Mouse (Mus musculus): ENCODE measurements at regions not wholly inside any gene's neighbourhood (a gene's known extent, or its start where the extent isn't known, plus 50 kb on each side); places are given as distances from the start of the nearest gene placed in this dataset.

- H3K27me3 ChIP-seq (ENCODE audit: insufficient read depth, low read length): no peaks in the 10 kb centered on the region
- H3K27ac ChIP-seq: no peak overlapping the region
- no peak; the same call in 1 of the 2 replicates for ATAC-seq (replicated peaks; ENCODE audit: low FRiP score, low read depth)
- H3K9ac ChIP-seq (ENCODE audit: low read depth, low read length): no peak overlapping the region
- H3K4me3 ChIP-seq (replicated peaks; ENCODE audit: low read depth, low read length): no peak overlapping the region
- peak; percentile 45 for DNase-seq (ENCODE audit: low spot score)
- no peaks in the 10 kb centered on the region for H3K4me1 ChIP-seq (replicated peaks; ENCODE audit: insufficient read depth, low read length)
- 18% methylated on average over 4 of the region's 4 CpGs for WGBS
- TF ChIP-seq CTCF (IDR thresholded peaks at IDR 0.05; ENCODE audit: low read depth): no peak
- no peak overlapping the region for H3K4me2 ChIP-seq (ENCODE audit: low read length)
- H3K36me3 ChIP-seq (ENCODE audit: insufficient read depth, low read length): no peaks in the 10 kb centered on the region
- H3K9me3 ChIP-seq (replicated peaks; ENCODE audit: low read length): no peaks in the 10 kb centered on the region
These were observed 124.6 kb downstream of the Ugt8a start for GRCm38 (mm10) chr3:125813798-125814197.

GRCm38 (mm10) chr3:125812829-125813228 lies 125.6 kb downstream of the Ugt8a start:
- no peak overlapping the region for H3K4me2 ChIP-seq (ENCODE audit: low read length)
- no peaks in the 10 kb centered on the region for H3K4me1 ChIP-seq (replicated peaks; ENCODE audit: insufficient read depth, low read length)
- ATAC-seq (replicated peaks; ENCODE audit: low FRiP score, low read depth): no peak
- no peaks in the 10 kb centered on the region for H3K9me3 ChIP-seq (replicated peaks; ENCODE audit: low read length)
- DNase-seq (ENCODE audit: low spot score): no peak
- WGBS: 67% methylated on average over 4 of the region's 4 CpGs
- no peak overlapping the region for H3K9ac ChIP-seq (ENCODE audit: low read depth, low read length)
- no peak overlapping the region for H3K27ac ChIP-seq
- no peak for TF ChIP-seq CTCF (IDR thresholded peaks at IDR 0.05; ENCODE audit: low read depth)
- no peaks in the 10 kb centered on the region for H3K36me3 ChIP-seq (ENCODE audit: insufficient read depth, low read length)
- H3K27me3 ChIP-seq (ENCODE audit: insufficient read depth, low read length): no peaks in the 10 kb centered on the region
- H3K4me3 ChIP-seq (replicated peaks; ENCODE audit: low read depth, low read length): no peak overlapping the region

- no peak for TF ChIP-seq CTCF (IDR thresholded peaks at IDR 0.05; ENCODE audit: low read depth)
These were observed 143.8 kb downstream of the Ugt8a start for GRCm38 (mm10) chr3:125794606-125795005.

DNA sequence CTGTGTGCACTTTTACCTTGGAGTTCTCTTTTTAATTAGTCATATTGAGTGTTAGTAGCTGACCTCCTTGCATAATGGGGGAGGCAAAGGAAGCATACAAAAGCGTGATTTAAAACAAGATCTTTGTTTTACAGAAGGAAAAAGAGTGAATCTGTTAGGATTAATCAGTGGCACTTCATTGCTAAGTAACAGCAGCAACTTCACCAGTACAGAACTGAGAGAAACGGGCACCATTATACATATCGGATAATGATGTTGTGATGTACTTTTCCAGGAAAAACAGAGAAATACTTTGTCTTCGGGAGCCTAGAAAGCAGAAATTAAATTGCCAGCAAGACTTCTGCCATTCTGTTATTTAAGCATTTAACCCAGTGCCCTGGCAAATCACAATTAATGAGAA lies 157.1 kb downstream of the Ugt8a start:
- Histone ChIP-seq H3K9me3 (replicated peaks; ENCODE audit: low read length) (no peaks in the 10 kb centered on the region), H3K36me3 (ENCODE audit: insufficient read depth, low read length) (no peaks in the 10 kb centered on the region), H3K4me3 (replicated peaks; ENCODE audit: low read depth, low read length) (no peak overlapping the region), H3K27me3 (ENCODE audit: insufficient read depth, low read length) (no peaks in the 10 kb centered on the region), H3K27ac (no peak overlapping the region), H3K4me2 (ENCODE audit: low read length) (no peak overlapping the region), H3K4me1 (replicated peaks; ENCODE audit: insufficient read depth, low read length) (no peaks in the 10 kb centered on the region), H3K9ac (ENCODE audit: low read depth, low read length) (no peak overlapping the region)
- 65% methylated on average over 4 of the region's 4 CpGs for WGBS
- no peak for ATAC-seq (replicated peaks; ENCODE audit: low FRiP score, low read depth)
- TF ChIP-seq CTCF (IDR thresholded peaks at IDR 0.05; ENCODE audit: low read depth): no peak
- DNase-seq (ENCODE audit: low spot score): no peak

More at GRCm38 (mm10) chr3:125794606-125795005, 143.8 kb downstream of the Ugt8a start:
- Histone ChIP-seq H3K36me3 (ENCODE audit: insufficient read depth, low read length) (no peaks in the 10 kb centered on the region), H3K27ac (no peak overlapping the region), H3K4me3 (replicated peaks; ENCODE audit: low read depth, low read length) (no peak overlapping the region), H3K9ac (ENCODE audit: low read depth, low read length) (no peak overlapping the region), H3K4me1 (replicated peaks; ENCODE audit: insufficient read depth, low read length) (no peaks in the 10 kb centered on the region), H3K4me2 (ENCODE audit: low read length) (no peak overlapping the region), H3K27me3 (ENCODE audit: insufficient read depth, low read length) (no peaks in the 10 kb centered on the region), H3K9me3 (replicated peaks; ENCODE audit: low read length) (no peaks in the 10 kb centered on the region)
- ATAC-seq (replicated peaks; ENCODE audit: low FRiP score, low read depth) (no peak), DNase-seq (ENCODE audit: low spot score) (no peak)
- 70% methylated on average over 1 of the region's 1 CpGs for WGBS

DNA sequence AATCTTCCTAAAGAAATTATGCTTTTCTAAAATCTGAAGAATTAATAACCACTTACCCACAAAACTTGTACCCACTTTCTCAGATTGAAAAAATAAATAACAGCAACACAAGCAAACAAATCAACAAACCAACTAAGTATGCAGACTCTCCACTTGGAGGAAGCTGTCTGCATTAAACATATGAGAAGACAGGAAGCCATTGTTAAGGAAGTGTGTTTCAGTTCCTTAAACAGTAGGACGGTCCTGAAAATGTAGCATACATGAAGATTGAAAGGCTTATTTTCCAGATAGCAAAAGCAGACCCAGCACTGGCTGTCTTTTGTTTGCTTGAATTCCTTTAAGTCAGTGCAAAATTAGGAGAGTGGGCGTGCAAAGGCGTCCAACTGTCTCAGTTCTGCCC lies 158.2 kb downstream of the Ugt8a start:
- no peak for ATAC-seq (replicated peaks; ENCODE audit: low FRiP score, low read depth)
- H3K27ac ChIP-seq: no peak overlapping the region
- 62% methylated on average over 3 of the region's 3 CpGs for WGBS
- no peak for DNase-seq (ENCODE audit: low spot score)
- no peaks in the 10 kb centered on the region for H3K27me3 ChIP-seq (ENCODE audit: insufficient read depth, low read length)
- no peak overlapping the region for H3K9ac ChIP-seq (ENCODE audit: low read depth, low read length)
- H3K4me1 ChIP-seq (replicated peaks; ENCODE audit: insufficient read depth, low read length): no peaks in the 10 kb centered on the region
- H3K4me3 ChIP-seq (replicated peaks; ENCODE audit: low read depth, low read length): no peak overlapping the region
- H3K36me3 ChIP-seq (ENCODE audit: insufficient read depth, low read length): no peaks in the 10 kb centered on the region
- H3K4me2 ChIP-seq (ENCODE audit: low read length): no peak overlapping the region
- H3K9me3 ChIP-seq (replicated peaks; ENCODE audit: low read length): no peaks in the 10 kb centered on the region
- TF ChIP-seq CTCF (IDR thresholded peaks at IDR 0.05; ENCODE audit: low read depth): no peak
